Mouse (Mus musculus): ENCODE data around the gene Gsdma2. TPM values are rescaled to one million over a fixed set of nuclear protein-coding genes. Genes with fewer than 3 reads are reported as not detected.

Gsdma2 gene
- polyA plus RNA-seq, 1 experiment from 2014 or later, result 0.24 TPM

DNA sequence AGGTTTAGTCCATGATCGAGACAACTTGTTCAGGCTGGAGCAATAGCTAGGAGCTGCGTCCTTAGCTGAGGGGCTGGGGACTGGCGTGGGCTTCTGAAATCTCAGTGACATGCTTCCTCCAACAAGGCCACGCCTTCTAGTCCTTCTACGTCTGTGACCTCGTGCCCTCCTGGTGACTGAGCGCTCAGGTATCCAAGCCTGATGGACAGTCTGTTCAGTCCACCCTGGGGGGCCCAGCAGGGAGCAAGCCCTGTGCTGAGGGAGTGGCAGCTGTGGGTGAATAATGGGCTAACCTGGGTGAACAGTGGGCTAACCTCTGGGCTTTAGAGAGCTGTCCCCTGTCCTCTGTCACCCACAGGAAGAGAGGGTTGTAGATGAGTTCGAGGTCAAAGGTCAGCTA lies 41.5 kb downstream of the Gsdma2 start:
- no peaks in the 10 kb centered on the region for H3K9me3 ChIP-seq
- WGBS, result 86% methylated on average over 8 of the region's 8 CpGs
- no peak overlapping the region for H3K4me3 ChIP-seq
- H3K4me2 ChIP-seq, result no peak overlapping the region
- no peak overlapping the region for H3K9ac ChIP-seq
- no peak for ATAC-seq (ENCODE audit: low read depth)
- no peaks in the 10 kb centered on the region for H3K27me3 ChIP-seq
- no peak overlapping the region for H3K27ac ChIP-seq (replicated peaks)
- H3K36me3 ChIP-seq, result peaks cover 77% of the 10 kb centered on the region
- peaks cover 17% of the 10 kb centered on the region for H3K4me1 ChIP-seq (replicated peaks)

DNA sequence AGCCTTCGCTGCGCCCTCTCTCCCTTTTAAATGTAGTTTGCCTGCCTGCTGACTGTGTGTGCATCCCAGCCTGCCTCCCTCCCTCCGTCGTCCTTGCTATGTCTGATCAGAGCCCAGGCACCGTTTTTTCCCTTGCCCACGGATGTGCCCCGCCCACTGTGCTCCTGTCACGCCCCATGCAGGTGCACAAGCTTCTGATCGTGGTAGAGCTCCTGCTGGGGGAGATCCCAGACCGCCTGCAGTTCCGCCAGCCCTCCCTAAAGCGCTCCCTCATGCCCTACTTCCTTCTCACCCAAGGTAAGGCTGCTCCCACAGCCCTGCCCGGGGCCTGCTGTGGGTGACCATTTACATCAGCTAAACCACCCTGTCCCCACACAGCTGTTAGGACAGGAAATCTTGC lies 46.6 kb downstream of the Gsdma2 start:
- peaks cover 87% of the 10 kb centered on the region for H3K36me3 ChIP-seq
- H3K9me3 ChIP-seq, result no peaks in the 10 kb centered on the region
- H3K27ac ChIP-seq (replicated peaks), result no peak overlapping the region
- ATAC-seq (ENCODE audit: low read depth), result no peak
- no peak overlapping the region for H3K4me2 ChIP-seq
- no peak overlapping the region for H3K4me3 ChIP-seq
- H3K4me1 ChIP-seq (replicated peaks), result no peaks in the 10 kb centered on the region
- WGBS, result 76% methylated on average over 13 of the region's 13 CpGs
- no peak overlapping the region for H3K9ac ChIP-seq
- no peaks in the 10 kb centered on the region for H3K27me3 ChIP-seq

DNA sequence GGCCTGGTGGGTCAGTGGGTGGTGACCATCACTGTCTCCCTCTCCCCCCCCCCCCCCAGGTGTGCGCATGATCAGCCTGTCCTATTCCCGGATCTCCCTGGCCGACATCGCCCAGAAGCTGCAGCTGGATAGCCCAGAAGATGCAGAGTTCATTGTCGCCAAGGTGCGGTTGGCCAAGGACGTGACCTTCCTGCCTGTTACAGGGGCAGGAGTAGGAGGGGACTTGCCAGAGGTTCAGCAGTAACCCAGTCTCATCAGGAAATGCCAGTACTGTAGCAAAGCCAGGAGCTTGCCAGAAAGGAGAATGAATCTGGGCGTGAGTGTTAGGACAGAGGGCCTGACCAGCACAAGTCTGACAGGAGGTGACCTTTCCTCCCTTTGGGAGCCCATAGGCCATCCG lies 47.2 kb downstream of the Gsdma2 start:
- no peak overlapping the region for H3K27ac ChIP-seq (replicated peaks)
- no peak for ATAC-seq (ENCODE audit: low read depth)
- no peaks in the 10 kb centered on the region for H3K4me1 ChIP-seq (replicated peaks)
- no peak overlapping the region for H3K4me3 ChIP-seq
- WGBS, result 95% methylated on average over 9 of the region's 9 CpGs
- H3K9ac ChIP-seq, result no peak overlapping the region
- H3K9me3 ChIP-seq, result no peaks in the 10 kb centered on the region
- H3K4me2 ChIP-seq, result no peak overlapping the region
- peaks cover 84% of the 10 kb centered on the region for H3K36me3 ChIP-seq
- H3K27me3 ChIP-seq, result no peaks in the 10 kb centered on the region

DNA sequence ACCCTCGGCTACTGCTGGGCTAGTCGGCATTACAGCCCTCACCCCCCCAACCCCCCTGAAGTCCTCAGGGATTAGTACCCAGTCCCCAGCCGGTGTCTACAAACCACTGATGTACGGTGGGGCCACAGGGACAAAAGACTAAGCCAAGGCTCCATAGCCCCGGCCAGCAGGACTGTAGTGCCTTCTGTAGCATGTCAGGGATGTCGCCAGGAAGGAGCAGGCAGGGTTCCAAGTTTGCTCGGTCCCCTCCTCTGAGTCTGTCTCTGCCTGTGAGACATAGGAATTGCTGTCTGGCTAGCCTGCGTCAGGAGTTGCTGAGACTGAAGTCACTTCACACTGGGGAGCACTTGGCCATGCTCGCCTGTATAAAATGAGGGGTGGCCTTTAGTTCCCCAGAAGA lies 47.7 kb downstream of the Gsdma2 start:
- Histone ChIP-seq H3K27me3 (no peaks in the 10 kb centered on the region), H3K4me2 (no peak overlapping the region), H3K27ac (replicated peaks) (no peak overlapping the region), H3K9me3 (no peaks in the 10 kb centered on the region), H3K36me3 (peaks cover 81% of the 10 kb centered on the region), H3K4me1 (replicated peaks) (no peaks in the 10 kb centered on the region), H3K4me3 (no peak overlapping the region), H3K9ac (no peak overlapping the region)
- 91% methylated on average over 9 of the region's 9 CpGs for WGBS
- no peak for ATAC-seq (ENCODE audit: low read depth)

DNA sequence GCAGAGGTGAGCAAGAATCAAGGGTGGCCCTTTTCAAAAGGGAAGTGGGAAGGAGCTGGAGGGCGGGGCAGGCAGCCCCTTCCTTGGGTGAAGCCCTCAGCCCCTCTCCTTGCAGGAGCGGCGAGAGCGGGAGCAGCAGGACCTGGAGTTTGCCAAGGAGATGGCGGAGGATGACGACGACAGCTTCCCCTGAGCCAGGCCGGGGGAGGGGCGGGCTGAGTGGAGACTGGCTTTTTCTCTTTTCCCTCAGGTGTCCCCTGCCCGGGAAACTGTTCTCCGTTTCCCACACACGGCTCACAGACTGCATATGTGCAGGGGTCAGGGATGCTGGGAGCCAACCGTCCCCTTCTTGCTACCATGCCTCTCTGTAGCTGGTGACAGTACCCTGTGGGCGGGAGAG lies 48.8 kb downstream of the Gsdma2 start:
- no peak overlapping the region for H3K9ac ChIP-seq
- 83% methylated on average over 14 of the region's 14 CpGs for WGBS
- no peak overlapping the region for H3K4me3 ChIP-seq
- no peak for ATAC-seq (ENCODE audit: low read depth)
- H3K36me3 ChIP-seq, result peaks cover 70% of the 10 kb centered on the region
- no peaks in the 10 kb centered on the region for H3K4me1 ChIP-seq (replicated peaks)
- H3K4me2 ChIP-seq, result no peak overlapping the region
- H3K9me3 ChIP-seq, result no peaks in the 10 kb centered on the region
- H3K27ac ChIP-seq (replicated peaks), result no peak overlapping the region
- 0 out of 2 replicates have a peak, but pooled peaks cover under 1% of the 10 kb centered on the region for H3K27me3 ChIP-seq

DNA sequence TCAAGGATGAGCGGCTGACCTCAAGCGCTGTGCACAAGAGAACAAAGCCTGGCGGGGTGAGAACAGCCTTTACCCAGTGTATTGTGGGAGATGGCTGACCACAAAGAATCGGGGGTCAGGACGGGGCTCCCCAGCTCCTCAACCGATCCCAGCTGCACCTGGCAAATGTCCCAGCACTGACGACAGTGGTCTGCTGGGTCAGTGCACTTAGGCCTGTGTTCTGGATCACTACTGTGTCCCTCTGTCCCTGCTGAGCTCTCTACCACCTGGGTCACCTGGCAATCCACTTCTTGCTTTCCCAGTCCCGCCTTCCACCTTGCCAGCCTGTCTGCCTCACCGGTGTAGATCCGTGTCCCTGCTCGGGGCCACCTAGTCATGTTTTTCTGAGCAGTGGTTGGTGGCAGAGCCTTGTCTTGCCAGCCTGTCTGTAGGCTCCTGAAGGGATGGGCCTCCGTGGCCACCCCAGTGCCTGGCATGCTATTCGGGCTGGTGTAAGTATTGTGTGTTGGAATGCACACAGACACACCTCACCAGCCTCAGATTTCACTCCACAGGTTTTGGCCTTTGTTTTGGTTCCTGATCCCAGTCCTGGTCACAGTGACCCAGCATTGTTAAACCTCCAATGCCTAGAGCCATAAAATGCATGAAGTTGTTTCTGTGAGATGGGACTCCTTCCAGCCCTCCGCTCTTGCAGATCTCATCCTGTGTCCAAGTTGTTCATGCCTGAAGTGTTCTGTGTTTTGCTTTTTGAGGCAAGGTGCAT lies 50.1 kb downstream of the Gsdma2 start:
- Histone ChIP-seq H3K9ac (no peak overlapping the region), H3K27ac (replicated peaks) (no peak overlapping the region), H3K27me3 (peaks cover 11% of the 10 kb centered on the region; the same call in 1 of the 2 replicates), H3K4me1 (replicated peaks) (no peaks in the 10 kb centered on the region), H3K4me3 (no peak overlapping the region), H3K4me2 (no peak overlapping the region), H3K9me3 (no peaks in the 10 kb centered on the region), H3K36me3 (peaks cover 58% of the 10 kb centered on the region)
- WGBS, result 81% methylated on average over 14 of the region's 14 CpGs
- no peak for ATAC-seq (ENCODE audit: low read depth)

DNA sequence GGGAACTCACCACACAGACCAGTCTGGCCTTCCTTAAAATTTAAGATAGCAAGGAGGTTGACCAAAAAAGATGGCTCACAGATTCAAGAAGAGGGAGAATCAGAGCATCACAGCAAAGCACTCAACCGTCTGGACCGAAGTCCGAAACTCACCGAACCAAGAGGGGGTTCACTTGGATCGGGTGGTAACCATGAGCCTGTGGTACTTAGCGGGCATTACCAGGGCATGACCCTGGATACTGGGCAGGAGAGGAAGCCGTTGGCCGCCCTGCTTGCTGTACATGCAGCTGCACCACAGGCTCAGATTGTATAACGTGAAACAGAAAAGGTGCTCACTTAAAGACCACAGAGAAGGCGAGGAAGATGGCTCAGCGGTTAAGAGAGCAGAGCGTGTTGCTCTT lies 50.7 kb downstream of the Gsdma2 start:
- WGBS, result 91% methylated on average over 12 of the region's 12 CpGs
- no peak overlapping the region for H3K4me3 ChIP-seq
- ATAC-seq (ENCODE audit: low read depth), result no peak

DNA sequence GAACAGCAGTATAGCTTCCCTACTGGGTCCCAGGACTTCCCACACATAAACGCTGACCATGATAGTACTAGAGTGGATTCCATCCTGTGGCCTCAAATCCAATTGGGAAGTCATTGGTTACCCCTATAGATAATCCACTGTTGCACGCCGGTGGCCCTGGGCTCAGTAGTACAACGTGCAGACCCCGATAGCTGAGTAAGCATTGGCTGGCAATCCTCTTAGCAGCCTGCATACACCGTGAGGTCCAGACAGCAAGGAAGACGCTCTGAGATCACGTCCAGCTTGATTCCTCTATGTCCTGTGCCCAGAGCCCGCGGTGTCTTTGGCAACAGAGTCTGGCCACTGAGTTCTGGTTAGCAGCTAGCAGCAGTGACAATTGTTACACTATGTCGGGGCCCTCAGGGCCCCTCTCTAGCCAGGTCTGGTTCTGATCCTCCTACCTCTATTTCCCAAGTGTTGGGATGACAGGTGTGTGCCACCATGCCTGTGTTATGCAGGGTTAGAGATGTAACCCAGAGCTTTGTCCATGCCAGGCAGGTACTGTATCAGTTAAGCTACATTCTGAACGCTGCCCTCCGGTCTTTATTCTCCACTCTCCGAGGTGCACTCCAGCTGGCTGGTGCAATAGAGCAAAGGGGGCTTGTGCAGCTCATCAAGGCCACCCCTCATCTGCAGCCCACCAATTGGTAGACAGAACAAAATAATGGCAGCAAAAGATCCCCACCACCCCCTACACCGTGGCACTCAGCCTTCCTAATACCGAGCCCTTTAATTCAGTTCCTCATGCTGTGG lies 52.5 kb downstream of the Gsdma2 start:
- Histone ChIP-seq H3K4me2 (no peak overlapping the region), H3K9ac (no peak overlapping the region), H3K4me1 (replicated peaks) (no peaks in the 10 kb centered on the region), H3K36me3 (peaks cover 38% of the 10 kb centered on the region), H3K9me3 (no peaks in the 10 kb centered on the region), H3K4me3 (no peak overlapping the region), H3K27me3 (peaks cover 12% of the 10 kb centered on the region; the same call in 1 of the 2 replicates), H3K27ac (replicated peaks) (no peak overlapping the region)
- WGBS, result 86% methylated on average over 16 of the region's 16 CpGs
- ATAC-seq (ENCODE audit: low read depth), result no peak

More for the DNA sequence above, 50.7 kb downstream of the Gsdma2 start:
- H3K4me1 ChIP-seq (replicated peaks), result no peaks in the 10 kb centered on the region
- no peak overlapping the region for H3K9ac ChIP-seq
- H3K9me3 ChIP-seq, result no peaks in the 10 kb centered on the region
- H3K4me2 ChIP-seq, result no peak overlapping the region
- peaks cover 52% of the 10 kb centered on the region for H3K36me3 ChIP-seq
- H3K27me3 ChIP-seq, result peaks cover 12% of the 10 kb centered on the region; the same call in 1 of the 2 replicates
- no peak overlapping the region for H3K27ac ChIP-seq (replicated peaks)

DNA sequence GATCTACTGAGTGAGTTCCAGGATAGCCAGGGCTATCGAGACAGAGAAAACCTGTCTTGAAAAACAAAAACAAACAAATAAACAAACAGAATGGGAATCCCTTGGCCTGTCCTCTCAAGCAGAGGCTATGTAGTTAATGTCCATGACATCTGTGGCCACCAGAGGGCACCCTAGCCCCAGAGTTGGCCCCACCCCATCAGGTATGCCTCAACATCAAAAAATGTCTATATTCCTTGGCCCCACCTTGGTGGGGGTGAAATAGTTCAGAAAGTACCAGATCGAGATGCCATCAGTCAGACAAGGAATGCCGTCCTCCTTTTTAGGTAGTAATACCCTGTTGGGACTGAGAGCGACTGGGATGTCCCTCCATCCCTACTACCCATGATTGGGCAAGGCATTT lies 53.4 kb downstream of the Gsdma2 start:
- Histone ChIP-seq H3K27me3 (peaks cover 12% of the 10 kb centered on the region; the same call in 1 of the 2 replicates), H3K9ac (no peak overlapping the region), H3K4me3 (no peak overlapping the region), H3K27ac (replicated peaks) (no peak overlapping the region), H3K4me2 (no peak overlapping the region), H3K4me1 (replicated peaks) (no peaks in the 10 kb centered on the region), H3K9me3 (no peaks in the 10 kb centered on the region), H3K36me3 (peaks cover 38% of the 10 kb centered on the region)
- 47% methylated on average over 4 of the region's 4 CpGs for WGBS
- ATAC-seq (ENCODE audit: low read depth), result no peak

DNA sequence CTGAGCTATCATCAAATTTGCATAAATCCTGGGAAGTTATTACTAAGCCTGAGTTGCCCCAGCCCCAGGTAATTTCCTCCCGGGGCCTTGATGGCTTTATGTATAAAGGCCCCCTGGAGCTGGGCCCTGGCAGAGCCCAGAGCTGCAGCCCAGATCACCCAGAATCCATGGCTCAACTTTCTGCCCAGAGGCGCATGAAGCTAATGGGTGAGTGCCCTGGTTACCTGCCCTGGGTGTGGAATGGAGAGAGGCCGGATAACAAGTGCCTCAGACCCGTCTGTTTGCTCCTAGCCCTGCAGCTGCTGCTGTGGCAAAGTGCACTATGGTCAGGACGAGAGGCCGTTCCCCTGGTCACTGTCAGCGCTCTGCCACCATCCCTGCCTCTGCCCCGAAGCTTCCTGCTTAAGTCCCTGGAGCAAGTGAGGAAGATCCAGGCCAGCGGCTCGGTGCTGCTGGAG lies 54.7 kb downstream of the Gsdma2 start, which contains the start of gene Csf3:
Gene Csf3 (plus strand): TSS at position 51 of the 458 bp plus-strand sequence.
- no peak for ATAC-seq (ENCODE audit: low read depth)
- Histone ChIP-seq H3K36me3 (peaks cover 38% of the 10 kb centered on the region), H3K4me3 (no peak within 1 kb of the TSS), H3K27ac (replicated peaks) (no peak within 1 kb of the TSS), H3K4me1 (replicated peaks) (no peaks in the 10 kb centered on the region), H3K9me3 (no peaks in the 10 kb centered on the region), H3K9ac (peak within 1 kb of the TSS; percentile 26; the same call in 1 of the 2 replicates), H3K4me2 (no peak within 1 kb of the TSS), H3K27me3 (peaks cover 12% of the 10 kb centered on the region; the same call in 1 of the 2 replicates)
- WGBS, result 27% methylated on average over 10 of the region's 10 CpGs

DNA sequence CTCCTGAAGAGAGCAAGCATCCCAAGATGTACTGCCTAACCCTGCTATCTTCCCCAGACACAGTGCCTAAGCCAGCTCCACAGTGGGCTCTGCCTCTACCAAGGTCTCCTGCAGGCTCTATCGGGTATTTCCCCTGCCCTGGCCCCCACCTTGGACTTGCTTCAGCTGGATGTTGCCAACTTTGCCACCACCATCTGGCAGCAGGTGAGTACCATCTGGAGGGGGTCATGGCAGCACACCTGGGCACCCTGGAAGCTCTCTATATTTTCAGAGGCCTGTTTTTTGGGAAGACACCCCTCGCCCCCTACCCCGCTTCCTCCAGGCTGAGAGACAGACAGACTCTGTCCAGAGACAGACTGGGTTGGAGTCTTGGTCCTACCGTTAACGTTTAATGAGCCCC lies 55.8 kb downstream of the Gsdma2 start:
- Histone ChIP-seq H3K27me3 (peaks cover 12% of the 10 kb centered on the region; the same call in 1 of the 2 replicates), H3K36me3 (peaks cover 38% of the 10 kb centered on the region), H3K4me2 (no peak overlapping the region), H3K9ac (no peak overlapping the region), H3K9me3 (no peaks in the 10 kb centered on the region), H3K4me3 (no peak overlapping the region), H3K4me1 (replicated peaks) (no peaks in the 10 kb centered on the region; the same call in 1 of the 2 replicates), H3K27ac (replicated peaks) (no peak overlapping the region)
- WGBS, result 78% methylated on average over 5 of the region's 5 CpGs
- ATAC-seq (ENCODE audit: low read depth), result no peak

DNA sequence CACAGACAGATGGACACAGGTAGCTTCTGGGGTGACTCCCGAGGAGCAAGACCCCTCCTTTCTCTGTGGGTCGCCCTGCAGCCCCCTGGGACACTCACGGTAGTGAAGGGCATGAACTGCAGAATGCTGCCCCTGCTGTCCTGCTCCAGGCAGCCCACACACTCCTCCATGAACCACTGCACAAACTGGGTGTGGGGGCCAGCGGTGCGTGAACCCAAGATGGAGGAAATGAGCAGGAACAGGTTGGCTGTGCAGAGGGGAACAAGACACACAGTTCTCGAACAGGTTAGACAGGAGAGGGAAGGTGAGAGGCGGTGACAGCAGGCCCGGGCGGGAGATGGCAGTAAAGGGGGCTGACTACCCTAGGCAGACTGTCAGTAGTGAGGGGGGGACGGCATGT lies 58.5 kb downstream of the Gsdma2 start:
- no peak overlapping the region for H3K4me3 ChIP-seq
- peaks cover 64% of the 10 kb centered on the region for H3K36me3 ChIP-seq
- peaks cover 7% of the 10 kb centered on the region; the same call in 1 of the 2 replicates for H3K4me1 ChIP-seq (replicated peaks)
- H3K4me2 ChIP-seq, result no peak overlapping the region
- WGBS, result 88% methylated on average over 10 of the region's 10 CpGs
- H3K27ac ChIP-seq (replicated peaks), result no peak overlapping the region
- H3K9me3 ChIP-seq, result no peaks in the 10 kb centered on the region
- H3K9ac ChIP-seq, result no peak overlapping the region
- H3K27me3 ChIP-seq, result peaks cover 12% of the 10 kb centered on the region; the same call in 1 of the 2 replicates
- no peak for ATAC-seq (ENCODE audit: low read depth)
